Comparison of ENCODE assay signal across 8 mouse cellular contexts in genomic region chr19:53500298-53501006, GRCm38 (mm10). TPM values are rescaled to one million over a fixed set of nuclear protein-coding genes. Genes with fewer than 3 reads are reported as not detected.
DNase-seq lines count a peak whose midpoint lies in the region; ATAC-seq lines count a peak whose summit lies in the region.

No protein-coding gene starts in this region.

- H3K36me3 ChIP-seq in forebrain, embryonic 10.5 days (replicated peaks), result no peaks in the 10 kb centered on the region
- H3K36me3 ChIP-seq in forebrain, embryonic 11.5 days (ENCODE audit: control insufficient read depth, insufficient read depth, low read length), result no peaks in the 10 kb centered on the region
- no peaks in the 10 kb centered on the region for H3K36me3 ChIP-seq in intestine, embryonic 14.5 days (ENCODE audit: control insufficient read depth, insufficient read depth, low read length)

- no peak overlapping the region for H3K9ac ChIP-seq in forebrain, embryonic 11.5 days (ENCODE audit: low read length)
- H3K9ac ChIP-seq in intestine, embryonic 14.5 days (ENCODE audit: low read length), result no peak overlapping the region

- no peaks in the 10 kb centered on the region for H3K27me3 ChIP-seq in forebrain, embryonic 10.5 days (ENCODE audit: poor library complexity, severe bottlenecking)
- no peaks in the 10 kb centered on the region for H3K27me3 ChIP-seq in forebrain, embryonic 11.5 days (ENCODE audit: control insufficient read depth, insufficient read depth, low read length)
- H3K27me3 ChIP-seq in intestine, embryonic 14.5 days (replicated peaks; ENCODE audit: control insufficient read depth, insufficient read depth, low read length), result 0 out of 2 replicates have a peak, but pooled peaks cover 2% of the 10 kb centered on the region

- DNase-seq in forebrain, embryonic 10.5 days (ENCODE audit: extremely low spot score, low spot score), result no peak
- no peak for DNase-seq in forebrain, embryonic 11.5 days (ENCODE audit: low spot score)
- DNase-seq in adrenal gland, adult (ENCODE audit: inconsistent age in 2 of 2, low spot score in 1 of 2), result peak; percentile 80 to 87
- DNase-seq in frontal cortex, adult 2 months (ENCODE audit: extremely low spot score in 1 of 2, low spot score in 1 of 2), result peak; percentile 24 to 75
- peak; percentile 60 for DNase-seq in intestine, embryonic 14.5 days (ENCODE audit: low spot score)
- DNase-seq in layer of hippocampus, postnatal 36 days, result peak; percentile 58 to 59
- DNase-seq in right cerebral cortex, postnatal 14 days, result peak; percentile 23
- no peak for DNase-seq in spleen, postnatal 4 days (ENCODE audit: low spot score in 2 of 2)

- peaks cover 11% of the 10 kb centered on the region for H3K4me1 ChIP-seq in forebrain, embryonic 10.5 days
- no peaks in the 10 kb centered on the region for H3K4me1 ChIP-seq in forebrain, embryonic 11.5 days (replicated peaks; ENCODE audit: control insufficient read depth, insufficient read depth, low read length)
- no peaks in the 10 kb centered on the region for H3K4me1 ChIP-seq in intestine, embryonic 14.5 days (replicated peaks; ENCODE audit: control insufficient read depth, insufficient read depth, low read length)

- peak overlapping the region; percentile 25; the same call in 1 of the 2 replicates for H3K27ac ChIP-seq in forebrain, embryonic 10.5 days
- H3K27ac ChIP-seq in forebrain, embryonic 11.5 days (ENCODE audit: low read depth, low read length), result no peak overlapping the region
- no peak overlapping the region for H3K27ac ChIP-seq in intestine, embryonic 14.5 days (ENCODE audit: low read depth)

- 88% methylated on average over 25 of the region's 25 CpGs for WGBS in forebrain, embryonic 10.5 days
- 85% methylated on average over 25 of the region's 25 CpGs for WGBS in forebrain, embryonic 11.5 days
- 68% methylated on average over 25 of the region's 25 CpGs for WGBS in intestine, embryonic 14.5 days

- no peak for ATAC-seq in forebrain, embryonic 11.5 days (replicated peaks; ENCODE audit: low FRiP score)
- peak; percentile 48; the same call in 1 of the 2 replicates for ATAC-seq in intestine, embryonic 14.5 days (replicated peaks; ENCODE audit: low FRiP score, low TSS enrichment, low read depth)

- no peak overlapping the region for H3K4me2 ChIP-seq in forebrain, embryonic 11.5 days (ENCODE audit: low read depth, low read length, severe bottlenecking)
- no peak overlapping the region for H3K4me2 ChIP-seq in intestine, embryonic 14.5 days (ENCODE audit: low read length)

- H3K9me3 ChIP-seq in forebrain, embryonic 10.5 days, result no peaks in the 10 kb centered on the region
- no peaks in the 10 kb centered on the region for H3K9me3 ChIP-seq in forebrain, embryonic 11.5 days (ENCODE audit: control insufficient read depth, low read length)
- H3K9me3 ChIP-seq in intestine, embryonic 14.5 days (ENCODE audit: control insufficient read depth, low read length), result no peaks in the 10 kb centered on the region

- H3K4me3 ChIP-seq in forebrain, embryonic 10.5 days, result no peak overlapping the region
- H3K4me3 ChIP-seq in forebrain, embryonic 11.5 days (ENCODE audit: low read depth, low read length), result no peak overlapping the region
- H3K4me3 ChIP-seq in intestine, embryonic 14.5 days (ENCODE audit: low read depth, low read length), result no peak overlapping the region

RNA-seq across cellular contexts. Expression of gene Dusp5, which starts 28.5 kb away (rescaled TPM):
- 9.0 and 9.2 TPM in 2 replicates for polyA plus RNA-seq in forebrain, embryonic 10.5 days (2016; fragmentation: Nextera tagmentation; extraction: Ambion mirVana)
- 4.4 and 4.5 TPM in 2 replicates for polyA plus RNA-seq in forebrain, embryonic 11.5 days (2014; fragmentation: Nextera tagmentation; extraction: Ambion mirVana)
- polyA plus RNA-seq in frontal cortex, adult 2 months (2012; rRNA removed), result 20.1 and 31.8 TPM in 2 replicates
- 5.8 and 7.3 TPM in 2 replicates for polyA plus RNA-seq in intestine, embryonic 14.5 days (2014; fragmentation: Nextera tagmentation; extraction: Ambion mirVana)
- 10 to 100 TPM; 23.6 to 27.0 TPM for total RNA-seq in layer of hippocampus, postnatal 36 days (2021)

Comparison
In these comparisons a context has a peak if more than half of its experiments do, and no peak if none do; other contexts are left out.
1. DNase-seq: peak in adrenal gland, adult (2 of 2), frontal cortex, adult 2 months (2 of 2), intestine, embryonic 14.5 days (single experiment), layer of hippocampus, postnatal 36 days (2 of 2) and right cerebral cortex, postnatal 14 days (single experiment); none in forebrain, embryonic 10.5 days (single experiment), forebrain, embryonic 11.5 days (single experiment) and spleen, postnatal 4 days (0 of 2).